ENCODE assay signal across 12 mouse cellular contexts in the genomic region with DNA sequence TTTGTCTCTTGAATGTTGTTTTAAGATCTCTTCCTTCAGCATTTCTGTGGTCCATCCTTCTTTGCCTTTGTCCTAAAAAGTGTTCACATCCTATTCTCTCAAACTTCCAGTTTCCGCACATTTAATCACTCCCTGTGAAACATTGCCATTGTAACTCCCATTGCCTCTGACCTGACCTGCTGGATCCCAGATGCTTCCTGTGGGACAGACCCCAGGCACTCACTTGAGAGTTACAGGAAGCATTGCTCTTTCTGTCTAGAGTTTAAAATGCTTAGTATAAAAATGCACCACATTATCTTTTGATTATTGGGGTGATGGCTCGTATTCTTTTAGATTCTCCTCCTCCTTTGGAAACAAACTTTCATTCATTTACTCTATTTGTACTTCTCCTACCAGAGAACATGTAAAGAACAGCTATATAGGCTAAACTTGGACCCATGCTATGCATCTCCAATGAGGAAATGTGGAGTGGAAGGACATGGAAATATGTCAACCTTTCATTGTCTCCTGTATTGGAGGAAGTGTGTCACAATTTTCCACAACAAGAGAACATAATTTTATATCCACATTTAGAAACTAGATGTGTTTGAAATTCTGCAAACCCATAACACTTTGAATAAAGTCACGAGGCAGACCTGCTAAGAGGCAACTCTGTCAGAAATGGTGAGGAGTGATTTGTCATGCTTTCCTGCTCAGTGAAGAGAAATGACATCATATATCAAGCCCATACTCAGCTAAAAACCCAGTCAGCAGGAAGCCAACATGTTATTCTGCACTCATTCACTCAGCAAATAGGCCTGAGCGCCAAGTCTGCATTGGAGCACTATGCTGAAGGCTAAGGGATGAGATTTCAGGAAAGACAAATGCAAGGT.
A peak's percentile ranks its signal among the peaks of the same experiment; 100 is the strongest.
DNase-seq lines count a peak whose midpoint lies in the region; ATAC-seq and TF ChIP-seq lines count a peak whose summit lies in the region.
"Had no signal": no experiment of that assay in that cellular context is flagged by ENCODE, and none has a peak within 500 bp of the region (broad histone marks: within the 10 kb centered on the region; RNA-seq: fewer than 3 reads in every experiment).

No protein-coding gene starts in this region.

- H3K9me3 ChIP-seq in heart, embryonic 13.5 days, result no peaks in the 10 kb centered on the region
- H3K9me3 ChIP-seq: midbrain, embryonic 13.5 days had no signal

- H3K9ac ChIP-seq in heart, adult 2 months (ENCODE audit: low read depth, low read length), result no peak overlapping the region
- H3K9ac ChIP-seq in heart, embryonic 13.5 days, result no peak overlapping the region
- H3K9ac ChIP-seq: midbrain, embryonic 13.5 days had no signal

- WGBS in heart, adult 2 months, result 43% methylated on average over 4 of the region's 4 CpGs
- WGBS in heart, embryonic 13.5 days, result 70% methylated on average over 4 of the region's 4 CpGs

- intact Hi-C loops in heart, adult 2 months (cut with DNase I), result no loop called here
- intact Hi-C loops in heart, postnatal 25 days (cut with DNase I), result loop anchor here (2.0 kb wide), 1 partner anchor 311 kb away; no protein-coding TSS in a partner anchor
- intact Hi-C loops in heart, postnatal 10 days (cut with DNase I), result loop anchor here (1.0 to 5.0 kb wide), 2 partner anchors 275 to 310 kb away; no protein-coding TSS in a partner anchor

- 0 out of 2 replicates have a peak, but pooled peaks have one; percentile 38 for TF ChIP-seq EP300 in heart, adult 2 months (IDR thresholded peaks at IDR 0.05; ENCODE audit: insufficient read depth, low read depth, low read length)

- H3K4me3 ChIP-seq in heart, adult 2 months, result no peak overlapping the region
- H3K4me3 ChIP-seq in heart, embryonic 13.5 days, result no peak overlapping the region
- H3K4me3 ChIP-seq: midbrain, embryonic 13.5 days had no signal

- TF ChIP-seq CTCF in heart, adult 2 months (IDR thresholded peaks at IDR 0.05), result no peak

- peak in 1 of 2 experiments; percentile 21 for DNase-seq in heart, adult 2 months
- no peak for DNase-seq in heart, postnatal 25 days (ENCODE audit: low spot score)
- peak; percentile 31 to 36 for DNase-seq in heart, postnatal 10 days
- peak; percentile 55 for DNase-seq in kidney, postnatal 10 days
- no peak for DNase-seq in cerebellum, adult 8-10 months
- DNase-seq in left cerebral cortex, adult 11 months (ENCODE audit: low spot score), result no peak
- DNase-seq: cerebellum, adult 11-12 months; layer of hippocampus, postnatal 36 days had no signal

- H3K4me2 ChIP-seq in heart, embryonic 13.5 days, result no peak overlapping the region
- H3K4me2 ChIP-seq: midbrain, embryonic 13.5 days had no signal

- peak overlapping the region; percentile 52 for H3K27ac ChIP-seq in heart, adult 2 months
- peak overlapping the region; percentile 26 for H3K27ac ChIP-seq in heart, embryonic 13.5 days (replicated peaks)
- H3K27ac ChIP-seq: midbrain, embryonic 13.5 days had no signal

- no peaks in the 10 kb centered on the region for H3K79me2 ChIP-seq in heart, adult 2 months (replicated peaks; ENCODE audit: control insufficient read depth, insufficient read depth, low read length)

- peaks cover 3% of the 10 kb centered on the region for H3K4me1 ChIP-seq in heart, adult 2 months (ENCODE audit: control insufficient read depth, insufficient read depth, low read length)
- no peaks in the 10 kb centered on the region for H3K4me1 ChIP-seq in heart, embryonic 13.5 days
- H3K4me1 ChIP-seq: midbrain, embryonic 13.5 days had no signal

- no peak for ATAC-seq in heart, embryonic 13.5 days (ENCODE audit: extremely low read depth, insufficient number of reproducible peaks, low FRiP score, low TSS enrichment)
- ATAC-seq in megakaryocyte, adult 5-6 weeks (ENCODE audit: poor library complexity, severe bottlenecking), result no peak
- ATAC-seq: midbrain, embryonic 13.5 days; Patski had no signal

- H3K27me3 ChIP-seq in heart, adult 2 months (ENCODE audit: control insufficient read depth, insufficient read depth, low read length), result no peaks in the 10 kb centered on the region
- H3K27me3 ChIP-seq in heart, embryonic 13.5 days (replicated peaks), result no peaks in the 10 kb centered on the region
- H3K27me3 ChIP-seq: midbrain, embryonic 13.5 days; Patski had no signal

- no peaks in the 10 kb centered on the region for H3K36me3 ChIP-seq in heart, adult 2 months (ENCODE audit: control insufficient read depth, insufficient read depth, low read length)
- H3K36me3 ChIP-seq in heart, embryonic 13.5 days, result no peaks in the 10 kb centered on the region
- H3K36me3 ChIP-seq: midbrain, embryonic 13.5 days had no signal

- TF ChIP-seq POLR2A in heart, adult 2 months (IDR thresholded peaks at IDR 0.05; ENCODE audit: insufficient read depth, low read depth, low read length), result no peak

Comparison
In these comparisons a context has a peak if more than half of its experiments do, and no peak if none do; other contexts are left out.
1. DNase-seq: peak in heart, postnatal 10 days (2 of 2) and kidney, postnatal 10 days (single experiment); none in heart, postnatal 25 days (single experiment), cerebellum, adult 8-10 months (single experiment) and left cerebral cortex, adult 11 months (single experiment).